Mouse (Mus musculus) megakaryocyte, embryonic 14.5 days (primary cell): Measurements from ENCODE around the gene Pla2g2d. TPM values are rescaled to one million over a fixed set of nuclear protein-coding genes. Genes with fewer than 3 reads are reported as not detected.

Experiments used
- H3K27me3 ChIP-seq: replicated peaks from 2 replicates; pipeline ENCODE3; 2012; ENCODE audit warnings: inconsistent platforms
- H3K36me3 ChIP-seq: replicated peaks from 2 replicates; pipeline ENCODE3; 2012; ENCODE audit warnings: low read length, inconsistent platforms, mixed read lengths
- H3K4me1 ChIP-seq: 2 replicates; pipeline ENCODE4 v1.6.1; 2012; ENCODE audit warnings: inconsistent platforms
- H3K4me3 ChIP-seq: replicated peaks from 2 replicates; pipeline ENCODE3; 2012; ENCODE audit warnings: moderate library complexity, mild to moderate bottlenecking, inconsistent platforms
- H3K9me3 ChIP-seq: 2 replicates; pipeline ENCODE4 v1.6.1; 2012; ENCODE audit warnings: inconsistent platforms
- FLI1 ChIP-seq: IDR thresholded peaks from 2 replicates; pipeline ENCODE4 v1.6.1; 2012; ENCODE audit warnings: low read length, inconsistent platforms, mixed read lengths
- GATA1 ChIP-seq: IDR thresholded peaks from 3 replicates; pipeline ENCODE4 v1.6.1; 2012; ENCODE audit warnings: mixed read lengths, low read length, inconsistent platforms, borderline replicate concordance
- polyA plus RNA-seq: library from polyadenylated mRNA; stranded (reverse); fragments of >175 nt; gene quantifications from 2 replicates; pipeline ENCODE4 v1.2.3, GENCODE M21; 2012; ENCODE audit warnings: low replicate concordance; ENCODE audit not compliant: insufficient read depth

The Pla2g2d gene
- polyA plus RNA-seq, 1 experiment: not detected

- TF ChIP-seq FLI1 (no peak), GATA1 (no peak)
- Histone ChIP-seq H3K36me3 (no peaks in the 10 kb centered on the region), H3K27me3 (peaks cover 72% of the 10 kb centered on the region), H3K4me3 (no peak overlapping the region), H3K4me1 (no peaks in the 10 kb centered on the region), H3K9me3 (no peaks in the 10 kb centered on the region)
Measured at GRCm38 (mm10) chr4:138777417-138778407, 2.2 kb downstream of the Pla2g2d start.

GRCm38 (mm10) chr4:138780300-138780699 is 4.8 kb downstream of the Pla2g2d start:
- Histone ChIP-seq H3K36me3 (no peaks in the 10 kb centered on the region), H3K4me3 (no peak overlapping the region), H3K27me3 (peaks cover 77% of the 10 kb centered on the region), H3K9me3 (no peaks in the 10 kb centered on the region), H3K4me1 (no peaks in the 10 kb centered on the region)
- TF ChIP-seq FLI1 (no peak), GATA1 (no peak)

GRCm38 (mm10) chr4:138782098-138782497 is 6.6 kb downstream of the Pla2g2d start:
- Histone ChIP-seq H3K27me3 (peaks cover 77% of the 10 kb centered on the region), H3K36me3 (no peaks in the 10 kb centered on the region)
- TF ChIP-seq GATA1 (no peak), FLI1 (no peak)

GRCm38 (mm10) chr4:138785721-138786120 is 10.2 kb downstream of the Pla2g2d start:
- no peak overlapping the region for H3K4me3 ChIP-seq
- H3K36me3 ChIP-seq: no peaks in the 10 kb centered on the region
- H3K9me3 ChIP-seq: no peaks in the 10 kb centered on the region
- no peak for TF ChIP-seq FLI1
- H3K4me1 ChIP-seq: no peaks in the 10 kb centered on the region
- peaks cover 70% of the 10 kb centered on the region for H3K27me3 ChIP-seq

More at GRCm38 (mm10) chr4:138782098-138782497, 6.6 kb downstream of the Pla2g2d start:
- H3K4me3 ChIP-seq: no peak overlapping the region
- no peaks in the 10 kb centered on the region for H3K9me3 ChIP-seq
- no peaks in the 10 kb centered on the region for H3K4me1 ChIP-seq

GRCm38 (mm10) chr4:138786141-138786540 is 10.6 kb downstream of the Pla2g2d start:
- Histone ChIP-seq H3K9me3 (no peaks in the 10 kb centered on the region), H3K36me3 (no peaks in the 10 kb centered on the region), H3K4me3 (no peak overlapping the region), H3K4me1 (no peaks in the 10 kb centered on the region), H3K27me3 (peaks cover 71% of the 10 kb centered on the region)
- TF ChIP-seq GATA1 (no peak), FLI1 (no peak)

- Histone ChIP-seq H3K9me3 (no peaks in the 10 kb centered on the region), H3K4me3 (no peak overlapping the region), H3K36me3 (no peaks in the 10 kb centered on the region), H3K4me1 (no peaks in the 10 kb centered on the region), H3K27me3 (peaks cover 81% of the 10 kb centered on the region)
- TF ChIP-seq FLI1 (no peak), GATA1 (no peak)
Measured at GRCm38 (mm10) chr4:138788381-138788780, 12.8 kb downstream of the Pla2g2d start.

- no peak for TF ChIP-seq FLI1
- no peak for TF ChIP-seq GATA1
- Histone ChIP-seq H3K27me3 (peaks cover 83% of the 10 kb centered on the region), H3K9me3 (peaks cover 18% of the 10 kb centered on the region), H3K4me3 (no peak overlapping the region), H3K4me1 (peaks cover 2% of the 10 kb centered on the region; the same call in 1 of the 2 replicates), H3K36me3 (no peaks in the 10 kb centered on the region)
Measured at GRCm38 (mm10) chr4:138791452-138791851, 15.9 kb downstream of the Pla2g2d start.

GRCm38 (mm10) chr4:138792599-138792998 is 17.1 kb downstream of the Pla2g2d start:
- Histone ChIP-seq H3K4me1 (peaks cover 4% of the 10 kb centered on the region; the same call in 1 of the 2 replicates), H3K36me3 (no peaks in the 10 kb centered on the region), H3K4me3 (no peak overlapping the region), H3K9me3 (peaks cover 18% of the 10 kb centered on the region), H3K27me3 (peaks cover 84% of the 10 kb centered on the region)
- no peak for TF ChIP-seq GATA1
- no peak for TF ChIP-seq FLI1

- Histone ChIP-seq H3K36me3 (no peaks in the 10 kb centered on the region), H3K27me3 (peaks cover 83% of the 10 kb centered on the region)
Measured at GRCm38 (mm10) chr4:138793276-138793675, 17.7 kb downstream of the Pla2g2d start.

GRCm38 (mm10) chr4:138794344-138794743 is 18.8 kb downstream of the Pla2g2d start:
- H3K9me3 ChIP-seq: peaks cover 18% of the 10 kb centered on the region
- no peak overlapping the region for H3K4me3 ChIP-seq
- TF ChIP-seq GATA1: no peak
- no peak for TF ChIP-seq FLI1
- peaks cover 4% of the 10 kb centered on the region; the same call in 1 of the 2 replicates for H3K4me1 ChIP-seq
- H3K36me3 ChIP-seq: no peaks in the 10 kb centered on the region
- peaks cover 79% of the 10 kb centered on the region for H3K27me3 ChIP-seq

More at GRCm38 (mm10) chr4:138793276-138793675, 17.7 kb downstream of the Pla2g2d start:
- no peak for TF ChIP-seq FLI1
- no peak for TF ChIP-seq GATA1
- peaks cover 18% of the 10 kb centered on the region for H3K9me3 ChIP-seq
- H3K4me1 ChIP-seq: peaks cover 4% of the 10 kb centered on the region; the same call in 1 of the 2 replicates
- H3K4me3 ChIP-seq: no peak overlapping the region
